Mouse (Mus musculus): ENCODE data around the gene M6pr.

GRCm38 (mm10) chr6:122310187-122310820 lies 1.8 kb downstream of the M6pr start:
- TF ChIP-seq CTCF (IDR thresholded peaks at IDR 0.05; ENCODE audit: low read depth, low read length), result no peak
- no peak for TF ChIP-seq POLR2A (IDR thresholded peaks at IDR 0.05; ENCODE audit: extremely low read depth, insufficient read depth, low read length)

All from liver, adult 2 months (tissue).